Mouse (Mus musculus) ES-E14 (cell line): ENCODE data around the gene Cep85l. TPM values are rescaled to one million over a fixed set of nuclear protein-coding genes. Genes with fewer than 3 reads are reported as not detected.
A peak's percentile ranks its signal among the peaks of the same experiment; 100 is the strongest.

ENCODE experiments used
- DNase-seq: peaks from one replicate; pipeline ENCODE4 v3.0.0-alpha.2; 2013; ENCODE audit warnings: low read depth, low spot score
- H3K27ac ChIP-seq: 2 replicates; pipeline ENCODE4 v1.5.1; 2012; ENCODE audit warnings: low read depth, mild to moderate bottlenecking, low read length, moderate library complexity, mixed read lengths; ENCODE audit not compliant: poor library complexity, insufficient read depth, severe bottlenecking
- H3K36me3 ChIP-seq: 2 replicates; pipeline ENCODE4 v1.6.1; 2012; ENCODE audit warnings: mild to moderate bottlenecking, low read length, moderate library complexity, mixed read lengths; ENCODE audit not compliant: control insufficient read depth, poor library complexity, insufficient read depth, severe bottlenecking
- H3K4me1 ChIP-seq, 2 experiments: fragments of 150-350 bp in 1 of 2; sonication (generic) in 1 of 2; 2 replicates each; pipeline ENCODE4 v1.6.1; 2012; ENCODE audit warnings: low read length in 2 of 2, mild to moderate bottlenecking in 1 of 2, mixed read lengths in 1 of 2; ENCODE audit not compliant: control insufficient read depth in 2 of 2, insufficient read depth in 2 of 2, poor library complexity in 1 of 2
- H3K4me3 ChIP-seq, 2 experiments: fragments of 150-350 bp in 1 of 2; sonication (generic) in 1 of 2; 2 replicates each; pipeline ENCODE4 v1.5.1; 2012; ENCODE audit warnings: low read length in 2 of 2, low read depth in 1 of 2, mild to moderate bottlenecking in 1 of 2, mixed read lengths in 1 of 2; ENCODE audit not compliant: insufficient read depth in 1 of 2, poor library complexity in 1 of 2, severe bottlenecking in 1 of 2
- H3K9ac ChIP-seq: 2 replicates; pipeline ENCODE4 v1.6.1; 2012; ENCODE audit warnings: low read depth, mild to moderate bottlenecking, low read length, mixed read lengths; ENCODE audit not compliant: poor library complexity, insufficient read depth, severe bottlenecking
- H3K9me3 ChIP-seq: fragments of 150-350 bp; sonication (generic); 2 replicates; pipeline ENCODE4 v1.6.1; 2012; ENCODE audit warnings: low read depth, mild to moderate bottlenecking, low read length; ENCODE audit not compliant: control insufficient read depth, insufficient read depth
- CHD2 ChIP-seq: IDR thresholded peaks from 2 replicates; pipeline ENCODE4 v1.6.1; 2014; ENCODE audit warnings: mild to moderate bottlenecking, low read depth, low read length, inconsistent platforms
- HCFC1 ChIP-seq: IDR thresholded peaks from 2 replicates; pipeline ENCODE4 v1.6.1; 2012; ENCODE audit warnings: low read length, inconsistent platforms, borderline replicate concordance; ENCODE audit not compliant: insufficient read depth
- MAFK ChIP-seq: IDR thresholded peaks from 2 replicates; pipeline ENCODE4 v1.6.1; 2014; ENCODE audit warnings: mild to moderate bottlenecking, low read depth, low read length, inconsistent platforms; ENCODE audit not compliant: insufficient read depth
- ZC3H11A ChIP-seq: IDR thresholded peaks from 2 replicates; pipeline ENCODE4 v1.6.1; 2012; ENCODE audit warnings: low read depth, mild to moderate bottlenecking, inconsistent platforms, low read length, borderline replicate concordance
- ZNF384 ChIP-seq: IDR thresholded peaks from 2 replicates; pipeline ENCODE4 v1.6.1; 2012; ENCODE audit warnings: low read depth, low read length, inconsistent platforms
- in situ Hi-C, 2 experiments: fragments of 600-800 bp; cut with MboI; formaldehyde crosslinking; loops; one replicate each; pipeline ENCODE4 v1.15.1; 2025; ENCODE audit warnings: low sequenced_read_pairs in 2 of 2, inconsistent platforms in 1 of 2; ENCODE audit not compliant: unreplicated experiment in 2 of 2
- total RNA-seq: library from RNA; depleted of rRNA; stranded (reverse); fragments of 300-350 nt; gene quantifications from 2 replicates; pipeline ENCODE4 v1.2.3, GENCODE M21; 2012; rRNA removed

Cep85l gene
- 3.4 and 3.6 TPM in 2 replicates for total RNA-seq

GRCm38 (mm10) chr10:53379709-53380106 lies at the start of gene Cep85l:
Gene Cep85l (minus strand): TSS chr10:53379947.
- H3K27ac ChIP-seq, result no peak within 1 kb of the TSS
- in situ Hi-C loops, result no loop called here
- peak within 1 kb of the TSS; percentile 83 for H3K9ac ChIP-seq
- H3K9me3 ChIP-seq, result no peaks in the 10 kb centered on the region
- DNase-seq, result peak; percentile 76
- no peaks in the 10 kb centered on the region for H3K4me1 ChIP-seq
- TF ChIP-seq ZC3H11A, result no peak
- TF ChIP-seq MAFK, result no peak
- no peak for TF ChIP-seq ZNF384
- no peak for TF ChIP-seq CHD2
- TF ChIP-seq HCFC1, result no peak
- H3K36me3 ChIP-seq, result no peaks in the 10 kb centered on the region
- peak within 1 kb of the TSS; percentile 76 to 81 for H3K4me3 ChIP-seq

- Histone ChIP-seq H3K4me3 (no peak overlapping the region), H3K4me1 (no peaks in the 10 kb centered on the region), H3K9me3 (no peaks in the 10 kb centered on the region), H3K27ac (no peak overlapping the region), H3K36me3 (no peaks in the 10 kb centered on the region), H3K9ac (no peak overlapping the region)
- no peak for TF ChIP-seq MAFK
- TF ChIP-seq ZC3H11A, result no peak
- no peak for TF ChIP-seq ZNF384
- no peak for TF ChIP-seq CHD2
- TF ChIP-seq HCFC1, result no peak
- no peak for DNase-seq
- in situ Hi-C loops, result no loop called here
Observed at GRCm38 (mm10) chr10:53428695-53429447, 49.1 kb upstream of the Cep85l start.

GRCm38 (mm10) chr10:53426524-53426923 lies 46.8 kb upstream of the Cep85l start:
- TF ChIP-seq ZC3H11A (no peak), HCFC1 (no peak), MAFK (no peak), CHD2 (no peak), ZNF384 (no peak)
- no peaks in the 10 kb centered on the region for H3K9me3 ChIP-seq
- no peaks in the 10 kb centered on the region for H3K36me3 ChIP-seq
- no peaks in the 10 kb centered on the region for H3K4me1 ChIP-seq
- no peak overlapping the region for H3K27ac ChIP-seq
- no peak overlapping the region for H3K9ac ChIP-seq
- H3K4me3 ChIP-seq, result no peak overlapping the region
- no peak for DNase-seq
- in situ Hi-C loops, result no loop called here

- Histone ChIP-seq H3K4me1 (no peaks in the 10 kb centered on the region), H3K9me3 (no peaks in the 10 kb centered on the region), H3K4me3 (no peak overlapping the region), H3K27ac (no peak overlapping the region), H3K36me3 (no peaks in the 10 kb centered on the region), H3K9ac (no peak overlapping the region)
- TF ChIP-seq HCFC1 (no peak), ZC3H11A (no peak)
- no peak for DNase-seq
- in situ Hi-C loops, result no loop called here
Observed at GRCm38 (mm10) chr10:53423091-53423490, 43.3 kb upstream of the Cep85l start.

- TF ChIP-seq HCFC1 (no peak), MAFK (no peak), ZNF384 (no peak), CHD2 (no peak)
- no peak overlapping the region for H3K4me3 ChIP-seq
Observed at GRCm38 (mm10) chr10:53422206-53422605, 42.5 kb upstream of the Cep85l start.

More at GRCm38 (mm10) chr10:53422206-53422605, 42.5 kb upstream of the Cep85l start:
- no peaks in the 10 kb centered on the region for H3K36me3 ChIP-seq
- DNase-seq, result no peak
- in situ Hi-C loops, result no loop called here
- H3K9me3 ChIP-seq, result no peaks in the 10 kb centered on the region
- no peak overlapping the region for H3K27ac ChIP-seq
- no peaks in the 10 kb centered on the region for H3K4me1 ChIP-seq
- H3K9ac ChIP-seq, result no peak overlapping the region
